8 mouse cellular contexts compared by ENCODE assay signal in genomic region chr10:91170143-91170941, GRCm38 (mm10). TPM values are rescaled to one million over a fixed set of nuclear protein-coding genes. Genes with fewer than 3 reads are reported as not detected.
DNase-seq lines count a peak whose midpoint lies in the region; ATAC-seq lines count a peak whose summit lies in the region.

No protein-coding gene starts in this region.

- H3K4me2 ChIP-seq in hindbrain, embryonic 15.5 days: peak overlapping the region; percentile 65

- H3K27me3 ChIP-seq in hindbrain, embryonic 15.5 days: no peaks in the 10 kb centered on the region

- H3K9me3 ChIP-seq in hindbrain, embryonic 15.5 days: no peaks in the 10 kb centered on the region

- H3K9ac ChIP-seq in hindbrain, embryonic 15.5 days: peak overlapping the region; percentile 90

- peak; percentile 85 for DNase-seq in T-cell, adult 2 months (ENCODE audit: low spot score)
- DNase-seq in cerebellum, postnatal 25 days: peak; percentile 88 to 92
- DNase-seq in frontal cortex, postnatal 36 days (ENCODE audit: low spot score in 2 of 2): peak; percentile 73 to 82
- DNase-seq in left cerebral cortex, postnatal 14 days (ENCODE audit: low spot score in 2 of 2): peak; percentile 81 to 84
- DNase-seq in right cerebral cortex, postnatal 25 days: peak; percentile 84
- DNase-seq in urinary bladder, postnatal 36 days (ENCODE audit: low spot score in 2 of 2): peak; percentile 75 to 85

- H3K4me1 ChIP-seq in hindbrain, embryonic 15.5 days (replicated peaks): peaks cover 37% of the 10 kb centered on the region

- peak overlapping the region; percentile 97 for H3K27ac ChIP-seq in hindbrain, embryonic 15.5 days (replicated peaks)

- intact Hi-C loops in left cerebral cortex, postnatal 14 days (cut with DNase I): loop anchor here (2.0 kb wide), 2 partner anchors 16 to 66 kb away; no protein-coding TSS in a partner anchor

- H3K4me3 ChIP-seq in hindbrain, embryonic 15.5 days: peak overlapping the region; percentile 96

- ATAC-seq in hindbrain, embryonic 15.5 days (ENCODE audit: low FRiP score, low read depth): peak; percentile 59; the same call in 1 of the 2 replicates
- ATAC-seq in megakaryocyte-erythroid progenitor cell, adult 5-6 weeks (replicated peaks; ENCODE audit: low FRiP score, low TSS enrichment, poor library complexity, severe bottlenecking): peak; percentile 56

- under 1% methylated on average over 49 of the region's 50 CpGs for WGBS in hindbrain, embryonic 15.5 days

- no peaks in the 10 kb centered on the region for H3K36me3 ChIP-seq in hindbrain, embryonic 15.5 days

RNA-seq across cellular contexts. Expression of gene Tmpo, which starts 10.8 kb away (rescaled TPM):
- 96.7 and 108 TPM in 2 replicates for polyA plus RNA-seq in hindbrain, embryonic 15.5 days (2015; fragmentation: Nextera tagmentation; extraction: Ambion mirVana)
- 10 to 100 TPM; 32.1 to 35.0 TPM for total RNA-seq in left cerebral cortex, postnatal 14 days (2021)
- total RNA-seq in megakaryocyte-erythroid progenitor cell, adult 5-6 weeks (2014; fragmentation: Nextera tagmentation): 267 and 268 TPM in 2 replicates
- total RNA-seq in megakaryocyte-erythroid progenitor cell, adult 5-6 weeks (2017): 469 and 547 TPM in 2 replicates

RNA-seq across cellular contexts. Expression of gene Slc25a3, which starts 46.5 kb away (rescaled TPM):
- 567 and 590 TPM in 2 replicates for polyA plus RNA-seq in hindbrain, embryonic 15.5 days (2015; fragmentation: Nextera tagmentation; extraction: Ambion mirVana)
- total RNA-seq in left cerebral cortex, postnatal 14 days (2021): 100 to 1,000 TPM; 590 to 599 TPM
- 582 and 663 TPM in 2 replicates for total RNA-seq in megakaryocyte-erythroid progenitor cell, adult 5-6 weeks (2014; fragmentation: Nextera tagmentation)
- 247 and 338 TPM in 2 replicates for total RNA-seq in megakaryocyte-erythroid progenitor cell, adult 5-6 weeks (2017)

Comparison
In these comparisons a context has a peak if more than half of its experiments do, and no peak if none do; other contexts are left out.
1. Peak in every context shown above with its lines: DNase-seq, ATAC-seq, H3K4me3 ChIP-seq and H3K27ac ChIP-seq.
2. RNA of gene Tmpo, which starts 10.8 kb away (total RNA-seq): 267 to 547 TPM in megakaryocyte-erythroid progenitor cell, adult 5-6 weeks; 32.1 to 35.0 TPM in left cerebral cortex, postnatal 14 days; every median in the first group is over 4 times any median in the second.